Mouse (Mus musculus) heart, postnatal 0 days (tissue): Measurements from ENCODE around the gene Pkp1.

Source experiments
- CTCF ChIP-seq: IDR thresholded peaks from 2 replicates; pipeline ENCODE4 v1.5.1; 2016; ENCODE audit warnings: antibody characterized with exemption, control low read depth, low read depth
- EP300 ChIP-seq: IDR thresholded peaks from 2 replicates; pipeline ENCODE4 v1.6.1; 2016; ENCODE audit warnings: antibody characterized with exemption, low read depth

DNA sequence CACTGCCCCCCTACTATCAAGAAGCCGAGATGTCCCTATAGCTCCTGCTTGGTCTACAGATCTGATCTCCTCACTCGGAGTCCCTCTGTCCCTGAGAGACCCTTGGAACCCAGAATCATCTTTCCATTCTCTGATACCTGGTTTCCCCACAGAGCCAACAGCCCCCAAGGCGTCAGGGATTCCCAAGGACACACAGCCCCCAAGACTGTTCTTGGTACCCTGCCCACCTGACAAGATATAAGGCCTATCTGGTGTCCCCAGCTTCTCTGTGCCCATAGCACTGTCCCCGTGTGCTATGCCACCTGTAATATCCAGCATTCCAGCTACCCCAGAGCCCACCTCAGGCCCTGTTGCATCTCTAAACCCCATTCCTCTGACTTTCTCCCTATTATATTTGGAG is 48.7 kb upstream of the Pkp1 start:
- TF ChIP-seq CTCF (no peak), EP300 (no peak)
